Mouse (Mus musculus): ENCODE measurements around the gene Vmn2r52.
"Not testable (repeated sequence)": the region's sequence is repeated elsewhere in the genome, so short reads cannot be mapped to it uniquely, and the experiment has no call there.

The Vmn2r52 gene

GRCm38 (mm10) chr7:10176473-10176872, at the start of gene Vmn2r52:
TSS of gene Vmn2r52 (minus strand) at chr7:10176573.
- DNase-seq (ENCODE audit: low read depth, low spot score), result no peak

GRCm38 (mm10) chr7:10105641-10106040, 70.7 kb downstream of the Vmn2r52 start, which contains the start of gene Vmn2r51:
TSS of gene Vmn2r51 (minus strand) at chr7:10105741.
- DNase-seq (ENCODE audit: low read depth, low spot score), result not testable (repeated sequence)
